Mouse (Mus musculus) embryonic facial prominence, embryonic 14.5 days (tissue): ENCODE results near the gene Mylk3. TPM values are rescaled to one million over a fixed set of nuclear protein-coding genes. Genes with fewer than 3 reads are reported as not detected.
A peak's percentile ranks its signal among the peaks of the same experiment; 100 is the strongest.

Experiments
- ATAC-seq: fragments of 200-750 bp; cut with Nextera tagmentation; 2 replicates; pipeline ENCODE4 v1.8.0; 2017; ENCODE audit warnings: low read depth, moderate number of reproducible peaks, moderate TSS enrichment
- DNase-seq: peaks from one replicate; pipeline ENCODE4 v3.0.0-alpha.2; 2015; ENCODE audit warnings: low spot score
- H3K27ac ChIP-seq: fragments of 300-500 bp; sonication (generic); replicated peaks from 2 replicates; pipeline ENCODE4 v1.5.1; 2014; ENCODE audit warnings: low read depth, mild to moderate bottlenecking, low read length, moderate library complexity
- H3K27me3 ChIP-seq: fragments of 300-500 bp; sonication (generic); replicated peaks from 2 replicates; pipeline ENCODE4 v1.6.1; 2014; ENCODE audit warnings: low read length; ENCODE audit not compliant: control insufficient read depth, insufficient read depth
- H3K36me3 ChIP-seq: fragments of 300-500 bp; sonication (generic); 2 replicates; pipeline ENCODE4 v1.6.1; 2014; ENCODE audit warnings: low read length, mixed read lengths; ENCODE audit not compliant: control insufficient read depth, insufficient read depth
- H3K4me1 ChIP-seq: fragments of 300-500 bp; sonication (generic); 2 replicates; pipeline ENCODE4 v1.6.1; 2014; ENCODE audit warnings: antibody characterized with exemption, low read length; ENCODE audit not compliant: control insufficient read depth, insufficient read depth
- H3K4me2 ChIP-seq: fragments of 300-500 bp; sonication (generic); 2 replicates; pipeline ENCODE4 v1.6.1; 2014; ENCODE audit warnings: low read depth, mild to moderate bottlenecking, low read length, moderate library complexity, mixed read lengths
- H3K4me3 ChIP-seq: fragments of 300-500 bp; sonication (generic); 2 replicates; pipeline ENCODE4 v1.5.1; 2014; ENCODE audit warnings: low read depth, mild to moderate bottlenecking, low read length
- H3K9ac ChIP-seq: fragments of 300-500 bp; sonication (generic); 2 replicates; pipeline ENCODE4 v1.6.1; 2014; ENCODE audit warnings: low read depth, mild to moderate bottlenecking, low read length, moderate library complexity, mixed read lengths
- H3K9me3 ChIP-seq: fragments of 300-500 bp; sonication (generic); 2 replicates; pipeline ENCODE4 v1.6.1; 2016; ENCODE audit warnings: low read length; ENCODE audit not compliant: control insufficient read depth
- WGBS: fragments of 180-500 bp; shearing (Covaris S2); extraction: QIAGEN DNeasy Blood & Tissue Kit; methylation state at CpG from one replicate; pipeline ENCODE4 v1.1.7; 2014; 5-methylcytosine and 5-hydroxymethylcytosine counted together
- polyA plus RNA-seq: library from polyadenylated mRNA; unstranded; fragments of >200 nt; fragmentation: Nextera tagmentation; extraction: Ambion mirVana; gene quantifications from 2 replicates; pipeline ENCODE4 v1.2.1, GENCODE M21; 2014

Mylk3 gene
- polyA plus RNA-seq = 2.3 and 2.8 TPM in 2 replicates

DNA sequence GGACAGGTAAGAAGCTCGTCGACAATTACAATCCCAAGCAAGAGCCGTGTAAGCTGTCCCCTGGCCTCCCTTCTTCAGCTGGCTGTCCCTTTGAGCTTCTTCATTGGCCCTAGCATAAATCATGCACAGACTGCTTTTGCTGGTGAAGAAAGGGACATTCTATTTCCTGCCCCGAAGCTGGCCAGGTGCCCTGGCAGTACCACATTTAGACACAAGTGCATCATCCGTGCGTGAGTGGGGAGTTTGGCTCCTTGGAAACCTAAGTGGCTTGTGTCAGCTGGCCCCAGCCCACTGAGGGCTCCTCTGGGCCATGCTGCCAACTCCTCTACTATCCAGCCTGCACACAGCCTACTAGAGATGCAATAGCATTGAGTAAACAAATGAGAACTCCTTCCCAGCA, at the start of gene Mylk3:
Gene Mylk3, minus strand, starts transcription at position 141 of the 400 bp plus-strand sequence.
- no peak within 1 kb of the TSS for H3K27ac ChIP-seq
- no peaks in the 10 kb centered on the region for H3K9me3 ChIP-seq
- H3K36me3 ChIP-seq = no peaks in the 10 kb centered on the region
- no peaks in the 10 kb centered on the region for H3K4me1 ChIP-seq
- no peak for DNase-seq
- no peak within 1 kb of the TSS for H3K4me3 ChIP-seq
- no peaks in the 10 kb centered on the region for H3K27me3 ChIP-seq
- WGBS = 81% methylated on average over 6 of the region's 6 CpGs
- no peak for ATAC-seq
- H3K4me2 ChIP-seq = no peak within 1 kb of the TSS
- H3K9ac ChIP-seq = no peak within 1 kb of the TSS

DNA sequence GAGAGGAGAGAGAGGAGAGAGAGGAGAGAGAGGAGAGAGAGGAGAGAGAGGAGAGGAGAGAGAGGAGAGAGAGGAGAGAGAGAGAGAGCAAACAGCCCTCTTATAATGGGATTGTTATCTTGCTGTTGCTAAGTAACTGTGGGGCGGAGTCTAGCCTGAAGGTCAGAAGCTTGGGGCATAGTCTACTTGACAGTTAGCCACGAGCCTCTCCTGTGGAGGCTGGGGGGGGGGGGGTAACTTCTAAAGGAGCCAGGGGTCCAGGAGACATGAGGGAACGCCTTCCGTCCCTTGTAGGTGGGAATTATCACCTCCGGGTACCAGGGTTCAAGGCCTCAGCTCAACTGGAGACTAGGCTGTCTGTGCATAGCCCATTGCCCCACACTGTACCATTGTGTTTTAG, 49.6 kb upstream of the Mylk3 start:
- ATAC-seq = no peak
- DNase-seq = no peak
- Histone ChIP-seq H3K4me2 (no peak overlapping the region), H3K9me3 (no peaks in the 10 kb centered on the region), H3K4me1 (peaks cover 6% of the 10 kb centered on the region; the same call in 1 of the 2 replicates), H3K27me3 (no peaks in the 10 kb centered on the region), H3K4me3 (no peak overlapping the region), H3K9ac (no peak overlapping the region), H3K27ac (no peak overlapping the region), H3K36me3 (no peaks in the 10 kb centered on the region)
- 63% methylated on average over 5 of the region's 5 CpGs for WGBS

DNA sequence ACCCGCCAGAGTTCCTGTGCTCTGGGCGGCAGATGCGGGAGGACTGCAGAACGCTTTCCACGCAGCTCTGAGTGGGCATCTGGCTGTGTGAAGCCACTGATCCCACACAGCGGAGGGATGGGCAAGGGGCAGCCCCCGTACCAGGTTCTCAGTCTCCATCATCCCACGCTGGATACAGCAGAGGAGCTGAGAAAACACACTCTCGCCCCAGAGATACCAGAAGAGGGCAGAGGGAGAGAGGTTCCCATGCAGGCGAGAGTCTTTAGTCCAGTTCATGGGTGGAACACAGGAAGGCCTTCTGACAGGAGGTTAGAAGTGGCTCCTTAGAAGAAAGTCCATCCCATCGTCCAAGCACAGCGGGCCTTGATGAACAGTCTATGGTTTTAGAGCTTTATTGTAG, 48.7 kb upstream of the Mylk3 start:
- Histone ChIP-seq H3K4me3 (no peak overlapping the region), H3K27me3 (no peaks in the 10 kb centered on the region), H3K36me3 (no peaks in the 10 kb centered on the region), H3K9me3 (no peaks in the 10 kb centered on the region), H3K4me2 (no peak overlapping the region), H3K27ac (no peak overlapping the region), H3K9ac (no peak overlapping the region), H3K4me1 (peaks cover 12% of the 10 kb centered on the region; the same call in 1 of the 2 replicates)
- ATAC-seq = no peak
- WGBS = 71% methylated on average over 12 of the region's 12 CpGs
- no peak for DNase-seq

DNA sequence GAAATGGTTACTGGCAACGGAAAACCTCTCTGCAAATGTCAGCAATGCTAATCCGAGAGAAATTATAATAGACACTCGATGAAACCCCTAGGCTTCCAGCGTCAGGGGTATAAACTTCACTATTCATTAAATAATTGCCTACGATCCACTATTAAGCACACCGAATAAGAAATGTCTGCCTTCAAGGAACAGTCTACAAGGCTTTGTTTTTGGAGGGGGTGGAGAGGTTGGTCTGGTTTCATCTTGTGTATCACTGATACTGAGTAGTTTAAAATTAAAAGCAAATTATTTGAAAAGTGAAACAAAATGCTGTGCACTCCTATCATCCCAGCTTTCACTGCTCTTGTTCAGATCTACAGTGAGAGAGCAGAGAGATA, 46.9 kb upstream of the Mylk3 start:
- DNase-seq = no peak
- Histone ChIP-seq H3K9ac (peak overlapping the region; percentile 91), H3K27ac (no peak overlapping the region; the same call in 1 of the 2 replicates), H3K4me1 (peaks cover 20% of the 10 kb centered on the region; the same call in 1 of the 2 replicates), H3K4me3 (peak overlapping the region; percentile 85), H3K9me3 (no peaks in the 10 kb centered on the region), H3K36me3 (no peaks in the 10 kb centered on the region), H3K27me3 (no peaks in the 10 kb centered on the region), H3K4me2 (peak overlapping the region; percentile 55)
- 1% methylated on average over 6 of the region's 6 CpGs for WGBS
- peak; percentile 35 for ATAC-seq

DNA sequence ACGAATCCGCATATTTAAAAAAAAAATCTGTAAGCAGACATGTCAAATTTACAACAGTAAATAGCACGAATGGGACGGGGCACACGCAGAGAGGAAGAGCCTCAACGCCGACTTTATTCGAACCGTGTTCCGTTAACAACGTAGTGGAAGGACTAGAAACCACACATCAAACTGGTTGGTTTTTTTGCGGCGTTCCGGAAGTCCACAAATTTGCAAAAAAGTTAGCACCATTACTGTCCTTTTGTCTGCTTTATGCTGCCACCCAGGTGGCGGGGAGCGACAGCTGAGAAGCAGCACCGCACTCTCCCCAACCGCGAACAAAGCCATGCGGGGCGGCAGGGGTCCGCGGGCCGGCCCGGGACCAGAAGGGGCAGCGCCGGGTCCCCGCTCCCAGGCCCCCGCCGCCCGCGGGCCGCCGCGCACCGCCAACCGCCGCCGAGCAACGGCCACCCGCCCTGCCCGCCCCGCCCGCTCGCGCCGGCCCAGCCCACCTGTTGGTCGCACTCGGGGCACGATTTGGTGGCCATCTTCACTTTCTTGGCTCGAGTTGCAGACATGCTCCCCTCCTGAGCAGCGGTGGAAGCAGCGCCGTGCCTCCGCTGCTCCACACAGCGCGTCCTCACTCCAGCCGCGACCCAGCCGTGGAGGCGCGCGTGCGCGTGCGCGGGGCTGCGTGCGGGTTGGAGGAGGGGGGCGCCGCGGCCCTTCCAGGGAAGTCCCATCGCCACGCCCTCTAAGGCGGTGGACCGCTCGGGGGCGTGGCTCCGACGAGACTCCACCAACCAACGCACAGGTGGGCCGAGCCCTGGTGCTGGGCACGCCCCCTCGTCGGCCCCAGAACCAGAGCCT, 46.2 kb upstream of the Mylk3 start, which contains the start of gene 4921524J17Rik:
Gene 4921524J17Rik, minus strand, starts transcription at position 666 of the 849 bp plus-strand sequence.
- DNase-seq = peak; percentile 99
- WGBS = under 1% methylated on average over 40 of the region's 85 CpGs
- H3K4me2 ChIP-seq = peak within 1 kb of the TSS; percentile 58
- H3K36me3 ChIP-seq = no peaks in the 10 kb centered on the region
- peak; percentile 99 for ATAC-seq
- H3K27ac ChIP-seq = peak within 1 kb of the TSS; percentile 96
- no peaks in the 10 kb centered on the region for H3K9me3 ChIP-seq
- H3K9ac ChIP-seq = peak within 1 kb of the TSS; percentile 91
- peak within 1 kb of the TSS; percentile 85 for H3K4me3 ChIP-seq
- peaks cover 22% of the 10 kb centered on the region for H3K4me1 ChIP-seq
- H3K27me3 ChIP-seq = no peaks in the 10 kb centered on the region

DNA sequence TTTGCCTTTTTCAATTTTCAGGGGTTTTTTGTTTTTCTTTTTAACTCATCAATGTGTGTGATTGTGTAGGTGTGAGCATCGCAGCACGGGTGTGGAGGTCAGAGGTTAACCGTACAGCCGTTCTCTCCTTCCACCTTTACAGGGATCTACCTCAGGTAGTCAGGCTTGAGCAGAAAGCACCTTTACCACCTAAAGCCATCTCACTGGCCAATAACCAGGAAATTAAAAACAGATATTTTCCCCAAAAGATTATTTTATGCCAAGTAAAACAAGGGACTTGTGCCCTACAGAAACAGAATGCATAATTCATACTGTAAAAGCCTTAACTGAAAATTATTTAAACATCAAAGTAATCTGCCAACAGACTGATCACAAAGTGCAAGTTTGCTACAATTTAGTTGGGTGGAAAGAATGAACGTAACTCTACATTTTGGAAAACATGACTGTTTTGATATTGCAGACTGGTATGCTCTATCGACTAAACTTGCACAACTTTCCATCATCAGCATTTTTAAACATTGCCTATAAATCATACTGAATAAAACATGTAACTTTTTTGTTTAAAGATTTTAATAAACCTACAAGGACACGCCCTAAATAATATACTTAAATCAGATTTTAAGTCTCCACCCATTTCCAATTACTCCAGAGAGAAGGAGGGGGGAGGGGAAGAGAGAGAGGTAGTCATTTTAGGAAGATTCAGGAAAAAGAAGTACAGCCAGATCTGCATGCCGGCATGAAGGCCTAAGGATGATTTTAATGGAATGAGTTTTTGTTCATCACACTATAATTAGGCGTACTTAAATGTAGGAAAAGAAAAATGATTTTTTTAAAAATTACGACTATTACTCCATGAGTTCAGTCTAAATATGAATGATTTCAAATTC, 45.4 kb upstream of the Mylk3 start:
- Histone ChIP-seq H3K27ac (peak overlapping the region; percentile 96), H3K9me3 (no peaks in the 10 kb centered on the region), H3K9ac (peak overlapping the region; percentile 91), H3K4me3 (peak overlapping the region; percentile 85), H3K27me3 (no peaks in the 10 kb centered on the region), H3K36me3 (no peaks in the 10 kb centered on the region), H3K4me2 (peak overlapping the region; percentile 58), H3K4me1 (peaks cover 22% of the 10 kb centered on the region)
- DNase-seq (peak; percentile 59), ATAC-seq (no peak)
- 5% methylated on average over 10 of the region's 10 CpGs for whole genome bisulfite sequencing

DNA sequence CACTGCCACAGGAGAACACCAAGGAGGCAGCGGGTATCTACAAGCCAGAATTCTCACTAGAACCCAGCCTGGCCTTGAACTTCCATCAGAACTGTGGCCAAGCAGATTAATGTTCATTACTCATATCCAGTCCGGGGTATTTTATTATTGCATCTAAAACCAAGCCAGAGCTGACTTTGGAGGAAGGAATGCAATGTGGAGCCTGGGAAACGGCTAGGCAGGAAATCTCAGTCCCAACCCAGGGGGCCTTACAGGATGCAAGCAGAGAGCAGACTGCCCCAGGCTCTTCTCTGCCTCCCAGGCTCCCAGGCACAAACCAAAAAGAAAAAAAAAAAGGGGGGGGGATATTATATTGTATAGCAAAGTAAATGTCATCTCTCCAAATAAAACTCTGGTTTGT, 44.7 kb upstream of the Mylk3 start:
- Histone ChIP-seq H3K9ac (no peak overlapping the region), H3K9me3 (no peaks in the 10 kb centered on the region), H3K27me3 (no peaks in the 10 kb centered on the region), H3K4me2 (peak overlapping the region; percentile 58), H3K27ac (peak overlapping the region; percentile 39; the same call in 1 of the 2 replicates), H3K36me3 (no peaks in the 10 kb centered on the region; the same call in 1 of the 2 replicates), H3K4me3 (peak overlapping the region; percentile 85), H3K4me1 (peaks cover 24% of the 10 kb centered on the region)
- peak; percentile 70 for DNase-seq
- no peak for ATAC-seq
- WGBS = 12% methylated on average over 3 of the region's 3 CpGs

DNA sequence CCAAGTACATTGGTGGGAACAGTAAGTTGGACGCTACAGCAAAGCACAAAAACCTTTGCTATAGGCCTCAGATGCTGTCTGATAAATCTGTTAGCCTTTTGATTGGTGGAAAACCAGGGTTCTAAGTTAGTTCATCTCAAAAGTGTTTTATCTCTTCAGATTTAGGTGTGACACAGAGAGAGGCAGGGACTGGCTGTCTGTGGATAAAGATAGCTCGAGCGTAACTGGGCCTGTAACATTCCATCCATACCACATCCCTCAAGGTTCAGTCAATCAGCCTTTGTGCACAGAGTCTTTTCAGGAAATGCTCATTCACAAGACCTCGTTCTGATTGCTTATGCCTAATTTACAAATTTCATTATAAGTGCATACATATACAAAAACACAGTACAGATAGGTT, 43.1 kb upstream of the Mylk3 start:
- ATAC-seq = no peak
- H3K4me1 ChIP-seq = peaks cover 27% of the 10 kb centered on the region

More for the DNA sequence above, 43.1 kb upstream of the Mylk3 start:
- Histone ChIP-seq H3K36me3 (no peaks in the 10 kb centered on the region; the same call in 1 of the 2 replicates), H3K4me2 (peak overlapping the region; percentile 21; the same call in 1 of the 2 replicates), H3K27me3 (no peaks in the 10 kb centered on the region), H3K27ac (peak overlapping the region; percentile 12), H3K9ac (no peak overlapping the region), H3K9me3 (no peaks in the 10 kb centered on the region), H3K4me3 (no peak overlapping the region)
- DNase-seq = peak; percentile 37
- WGBS = 16% methylated on average over 4 of the region's 4 CpGs
